Mouse (Mus musculus) gastrocnemius, adult 2 months (tissue): ENCODE measurements around the gene Rnf207. TPM values are rescaled to one million over a fixed set of nuclear protein-coding genes. Genes with fewer than 3 reads are reported as not detected.

Experiments
- DNase-seq: peaks from one replicate; pipeline ENCODE4 v3.0.0; 2022
- H3K27ac ChIP-seq: fragments of 200-600 bp; 2 replicates; pipeline ENCODE4 v1.8.1; 2022; ENCODE audit warnings: mild to moderate bottlenecking
- H3K4me3 ChIP-seq: fragments of 200-600 bp; 2 replicates; pipeline ENCODE4 v1.8.1; 2022; ENCODE audit warnings: mild to moderate bottlenecking, moderate library complexity
- CTCF ChIP-seq: fragments of 200-600 bp; IDR thresholded peaks from 2 replicates; pipeline ENCODE4 v1.8.1; 2022; ENCODE audit warnings: antibody characterized with exemption, mild to moderate bottlenecking, moderate library complexity
- intact Hi-C: fragments of 180-260 bp; cut with DNase I; formaldehyde crosslinking; loops from one replicate; pipeline ENCODE4 v1.15.1; 2025
- total RNA-seq, 2 experiments: library from RNA; stranded (reverse); gene quantifications; 2 replicates each; pipeline ENCODE4 v1.2.3; 2021

Rnf207 gene
- total RNA-seq, 2 experiments from 2014 or later = not detected

- Histone ChIP-seq H3K4me3 (no peak overlapping the region), H3K27ac (peak overlapping the region; percentile 76)
- DNase-seq = peak; percentile 74
- intact Hi-C loops = no loop called here
- no peak for TF ChIP-seq CTCF
Observed at GRCm38 (mm10) chr4:152262187-152262586, 56.6 kb downstream of the Rnf207 start.

GRCm38 (mm10) chr4:152260451-152260850, 58.3 kb downstream of the Rnf207 start:
- no peak for TF ChIP-seq CTCF
- Histone ChIP-seq H3K4me3 (no peak overlapping the region), H3K27ac (no peak overlapping the region)
- intact Hi-C loops = no loop called here
- no peak for DNase-seq

- no peak overlapping the region for H3K4me3 ChIP-seq
- intact Hi-C loops = no loop called here
- peak overlapping the region; percentile 80 for H3K27ac ChIP-seq
- TF ChIP-seq CTCF = no peak
- DNase-seq = peak; percentile 91
Observed at GRCm38 (mm10) chr4:152257070-152257469, 61.7 kb downstream of the Rnf207 start.

Other genes with a start within 250 kb of the Rnf207 start
- gene Plekhg5, start 246.5 kb downstream of the Rnf207 start, total RNA-seq = 1 to 10 TPM; 4.9 to 6.6 TPM
- 1 to 10 TPM in 1 of 2 experiments, under 1 TPM in 1; 0.38 to 2.0 TPM for gene Tnfrsf25, start 203.1 kb downstream of the Rnf207 start, total RNA-seq
- gene Espn, start 166.6 kb downstream of the Rnf207 start, total RNA-seq = under 1 TPM; 0.13 to 0.45 TPM
- gene Hes2, start 160.1 kb downstream of the Rnf207 start, total RNA-seq = not detected
- gene Acot7, start 140.9 kb downstream of the Rnf207 start, total RNA-seq = 10 to 100 TPM; 12.7 to 22.8 TPM
- 1 to 10 TPM; 3.4 to 7.3 TPM for gene Gpr153, start 44.8 kb downstream of the Rnf207 start, total RNA-seq
- not detected for gene Hes3, start 27.3 kb downstream of the Rnf207 start, total RNA-seq
- gene Icmt, start 21.8 kb downstream of the Rnf207 start, total RNA-seq = 10 to 100 TPM; 18.1 to 19.3 TPM
- gene Rpl22, start 6.7 kb upstream of the Rnf207 start, total RNA-seq = 100 to 1,000 TPM; 235 to 261 TPM
- gene Chd5, start 19.7 kb upstream of the Rnf207 start, total RNA-seq = under 1 TPM; 0.08 to 0.20 TPM
- gene Nphp4, start 157.7 kb upstream of the Rnf207 start, total RNA-seq = under 1 TPM; 0.48 to 0.53 TPM
- 1 to 10 TPM in 1 of 2 experiments, under 1 TPM in 1; 0.51 to 1.6 TPM for gene Kcnab2, start 158.9 kb upstream of the Rnf207 start, total RNA-seq